Mouse (Mus musculus) MEL (cell line): ENCODE data around the gene Scamp4. TPM values are rescaled to one million over a fixed set of nuclear protein-coding genes. Genes with fewer than 3 reads are reported as not detected.

Source experiments
- DNase-seq: peaks from one replicate; pipeline ENCODE4 v3.0.0; 2011; ENCODE audit warnings: low read depth, low spot score
- H3K27ac ChIP-seq: 2 replicates; pipeline ENCODE4 v1.5.1; 2012; ENCODE audit warnings: low read depth, mild to moderate bottlenecking, control low read depth, low read length, moderate library complexity; ENCODE audit not compliant: control insufficient read depth
- H3K27me3 ChIP-seq, 2 experiments: fragments of 150-350 bp in 1 of 2; sonication (generic) in 1 of 2; 2 replicates each; pipeline ENCODE4 v1.6.1; 2012; ENCODE audit warnings: low read length in 2 of 2, mild to moderate bottlenecking in 2 of 2, improper control_type of control experiment in 1 of 2, moderate library complexity in 1 of 2; ENCODE audit not compliant: insufficient read depth in 2 of 2, control insufficient read depth in 1 of 2
- H3K36me3 ChIP-seq, 2 experiments: 2 replicates each; pipeline ENCODE4 v1.6.1; 2012 to 2014; ENCODE audit warnings: low read length in 2 of 2, improper control_type of control experiment in 1 of 2, inconsistent platforms in 1 of 2, mild to moderate bottlenecking in 1 of 2; ENCODE audit not compliant: insufficient read depth in 2 of 2, control insufficient read depth in 1 of 2
- H3K4me1 ChIP-seq, 2 experiments: fragments of 150-350 bp in 1 of 2; sonication (generic) in 1 of 2; 2 replicates each; pipeline ENCODE4 v1.6.1; 2012; ENCODE audit warnings: low read length in 2 of 2, improper control_type of control experiment in 1 of 2, mild to moderate bottlenecking in 1 of 2; ENCODE audit not compliant: insufficient read depth in 2 of 2, control insufficient read depth in 1 of 2
- H3K4me3 ChIP-seq, 2 experiments: fragments of 150-350 bp in 1 of 2; sonication (generic) in 1 of 2; 2 replicates each; pipeline ENCODE4 v1.5.1; 2012; ENCODE audit warnings: low read depth in 2 of 2, low read length in 2 of 2, mild to moderate bottlenecking in 2 of 2, moderate library complexity in 2 of 2, control low read depth in 1 of 2, improper control_type of control experiment in 1 of 2; ENCODE audit not compliant: control insufficient read depth in 1 of 2, insufficient read depth in 1 of 2
- H3K79me2 ChIP-seq: 2 replicates; pipeline ENCODE4 v1.6.1; 2012; ENCODE audit warnings: mild to moderate bottlenecking, low read length, moderate library complexity; ENCODE audit not compliant: control insufficient read depth, poor library complexity, insufficient read depth
- H3K9ac ChIP-seq: 2 replicates; pipeline ENCODE4 v1.6.1; 2012; ENCODE audit warnings: low read depth, mild to moderate bottlenecking, control low read depth, low read length, moderate library complexity; ENCODE audit not compliant: control insufficient read depth, poor library complexity, severe bottlenecking
- H3K9me3 ChIP-seq: fragments of 150-350 bp; sonication (generic); replicated peaks from 2 replicates; pipeline ENCODE4 v1.6.1; 2012; ENCODE audit warnings: mild to moderate bottlenecking, low read length, improper control_type of control experiment, moderate library complexity; ENCODE audit not compliant: insufficient read depth
- BHLHE40 ChIP-seq: IDR thresholded peaks from 2 replicates; pipeline ENCODE4 v1.6.1; 2012; ENCODE audit warnings: low read depth, mild to moderate bottlenecking, inconsistent platforms, low read length, improper control_type of control experiment, borderline replicate concordance
- CHD1 ChIP-seq: IDR thresholded peaks from 2 replicates; pipeline ENCODE4 v1.6.1; 2012; ENCODE audit warnings: low read depth, mild to moderate bottlenecking, inconsistent platforms, low read length, improper control_type of control experiment
- CTCF ChIP-seq, 3 experiments: IDR thresholded peaks in 2 of 3; conservative IDR thresholded peaks in 1 of 3; 2 replicates each; pipeline ENCODE4 v1.5.1; 2011 to 2012; ENCODE audit warnings: low read length in 3 of 3, low read depth in 2 of 3, mild to moderate bottlenecking in 2 of 3, improper control_type of control experiment in 1 of 3, inconsistent platforms in 1 of 3, mixed read lengths in 1 of 3, moderate library complexity in 1 of 3; ENCODE audit not compliant: control insufficient read depth in 1 of 3, insufficient read depth in 1 of 3, poor library complexity in 1 of 3, severe bottlenecking in 1 of 3
- ELF1 ChIP-seq: IDR thresholded peaks from 2 replicates; pipeline ENCODE4 v1.6.1; 2014; ENCODE audit warnings: low read depth, mild to moderate bottlenecking, inconsistent platforms, low read length, improper control_type of control experiment, moderate library complexity
- EP300 ChIP-seq, 2 experiments: IDR thresholded peaks; 2 replicates each; pipeline ENCODE4 v1.6.1; 2011; ENCODE audit warnings: improper control_type of control experiment in 2 of 2, low read length in 2 of 2, low read depth in 1 of 2, mild to moderate bottlenecking in 1 of 2
- ETS1 ChIP-seq: IDR thresholded peaks from 2 replicates; pipeline ENCODE4 v1.6.1; 2012; ENCODE audit warnings: low read depth, mild to moderate bottlenecking, inconsistent platforms, low read length, improper control_type of control experiment, moderate library complexity
- GABPA ChIP-seq: IDR thresholded peaks from 2 replicates; pipeline ENCODE4 v1.6.1; 2012; ENCODE audit warnings: low read depth, mild to moderate bottlenecking, inconsistent platforms, low read length, improper control_type of control experiment, moderate library complexity
- GATA1 ChIP-seq: IDR thresholded peaks from 2 replicates; pipeline ENCODE4 v1.6.1; 2011; ENCODE audit warnings: low read depth, low read length, improper control_type of control experiment
- HCFC1 ChIP-seq: IDR thresholded peaks from 2 replicates; pipeline ENCODE4 v1.6.1; 2012; ENCODE audit warnings: low read depth, mild to moderate bottlenecking, inconsistent platforms, low read length, improper control_type of control experiment, moderate library complexity
- JUND ChIP-seq: IDR thresholded peaks from 2 replicates; pipeline ENCODE4 v1.6.1; 2011; ENCODE audit warnings: low read depth, mild to moderate bottlenecking, improper control_type of control experiment, low read length
- MAX ChIP-seq: IDR thresholded peaks from 2 replicates; pipeline ENCODE4 v1.6.1; 2011; ENCODE audit warnings: low read length, improper control_type of control experiment
- MAZ ChIP-seq: IDR thresholded peaks from 2 replicates; pipeline ENCODE4 v1.6.1; 2012; ENCODE audit warnings: low read depth, mild to moderate bottlenecking, inconsistent platforms, low read length, improper control_type of control experiment
- MXI1 ChIP-seq: IDR thresholded peaks from 2 replicates; pipeline ENCODE4 v1.6.1; 2011; ENCODE audit warnings: mild to moderate bottlenecking, low read depth, low read length, improper control_type of control experiment
- MYB ChIP-seq: IDR thresholded peaks from 2 replicates; pipeline ENCODE4 v1.6.1; 2011; ENCODE audit warnings: mild to moderate bottlenecking, low read depth, low read length, improper control_type of control experiment
- NELFE ChIP-seq: IDR thresholded peaks from 2 replicates; pipeline ENCODE4 v1.6.1; 2011; ENCODE audit warnings: low read depth, low read length, improper control_type of control experiment
- NRF1 ChIP-seq: IDR thresholded peaks from 2 replicates; pipeline ENCODE4 v1.6.1; 2014; ENCODE audit warnings: low read depth, mild to moderate bottlenecking, inconsistent platforms, low read length, improper control_type of control experiment, moderate library complexity; ENCODE audit not compliant: poor library complexity, insufficient read depth, severe bottlenecking
- POLR2A ChIP-seq, 2 experiments: IDR thresholded peaks; 2 replicates each; pipeline ENCODE4 v1.6.1; 2011 to 2012; ENCODE audit warnings: low read length in 2 of 2, mild to moderate bottlenecking in 2 of 2, control low read depth in 1 of 2, improper control_type of control experiment in 1 of 2, low read depth in 1 of 2, moderate library complexity in 1 of 2; ENCODE audit not compliant: control insufficient read depth in 1 of 2, insufficient read depth in 1 of 2, poor library complexity in 1 of 2
- POLR2AphosphoS5 ChIP-seq: IDR thresholded peaks from 2 replicates; pipeline ENCODE4 v1.6.1; 2012; ENCODE audit warnings: low read depth, borderline replicate concordance, mild to moderate bottlenecking, inconsistent platforms, low read length, moderate library complexity, mixed read lengths
- RAD21 ChIP-seq: IDR thresholded peaks from 2 replicates; pipeline ENCODE4 v1.6.1; 2011; ENCODE audit warnings: mild to moderate bottlenecking, low read depth, low read length, improper control_type of control experiment
- RCOR1 ChIP-seq: IDR thresholded peaks from 2 replicates; pipeline ENCODE4 v1.6.1; 2012; ENCODE audit warnings: low read depth, mild to moderate bottlenecking, inconsistent platforms, low read length, improper control_type of control experiment
- SIN3A ChIP-seq: IDR thresholded peaks from 2 replicates; pipeline ENCODE4 v1.6.1; 2012; ENCODE audit warnings: low read length, improper control_type of control experiment, inconsistent platforms
- TAL1 ChIP-seq: IDR thresholded peaks from 2 replicates; pipeline ENCODE4 v1.6.1; 2012; ENCODE audit warnings: mild to moderate bottlenecking, inconsistent platforms, low read length, moderate library complexity, mixed read lengths
- TBP ChIP-seq: IDR thresholded peaks from 2 replicates; pipeline ENCODE4 v1.8.0; 2011; ENCODE audit warnings: low read depth, low read length, improper control_type of control experiment
- TCF12 ChIP-seq: IDR thresholded peaks from 2 replicates; pipeline ENCODE4 v1.6.1; 2014; ENCODE audit warnings: low read depth, mild to moderate bottlenecking, inconsistent platforms, low read length, improper control_type of control experiment, moderate library complexity
- USF1 ChIP-seq: IDR thresholded peaks from 2 replicates; pipeline ENCODE4 v1.6.1; 2014; ENCODE audit warnings: low read depth, mild to moderate bottlenecking, inconsistent platforms, low read length, improper control_type of control experiment, moderate library complexity
- ZMIZ1 ChIP-seq: IDR thresholded peaks from 2 replicates; pipeline ENCODE4 v1.6.1; 2012; ENCODE audit warnings: low read depth, mild to moderate bottlenecking, inconsistent platforms, low read length, improper control_type of control experiment, moderate library complexity
- polyA plus RNA-seq, 2 experiments: library from polyadenylated mRNA; stranded (reverse) in 1 of 2; unstranded in 1 of 2; fragments of >175 nt in 1 of 2; fragments of >200 nt in 1 of 2; gene quantifications; 2 replicates each; pipeline versions ENCODE4 v1.2.1 to v1.2.4; 2012; ENCODE audit warnings: low replicate concordance in 2 of 2, low read depth in 1 of 2; ENCODE audit not compliant: insufficient read length in 2 of 2, insufficient read depth in 1 of 2, missing spikeins in 1 of 2
- total RNA-seq: library from RNA; depleted of rRNA; stranded (reverse); fragments of 300-350 nt; gene quantifications from 2 replicates; pipeline ENCODE4 v1.2.3, GENCODE M21; 2012

The Scamp4 gene
- total and polyA plus RNA-seq, 3 experiments = 34.2 to 140 TPM; not detected in 1

DNA sequence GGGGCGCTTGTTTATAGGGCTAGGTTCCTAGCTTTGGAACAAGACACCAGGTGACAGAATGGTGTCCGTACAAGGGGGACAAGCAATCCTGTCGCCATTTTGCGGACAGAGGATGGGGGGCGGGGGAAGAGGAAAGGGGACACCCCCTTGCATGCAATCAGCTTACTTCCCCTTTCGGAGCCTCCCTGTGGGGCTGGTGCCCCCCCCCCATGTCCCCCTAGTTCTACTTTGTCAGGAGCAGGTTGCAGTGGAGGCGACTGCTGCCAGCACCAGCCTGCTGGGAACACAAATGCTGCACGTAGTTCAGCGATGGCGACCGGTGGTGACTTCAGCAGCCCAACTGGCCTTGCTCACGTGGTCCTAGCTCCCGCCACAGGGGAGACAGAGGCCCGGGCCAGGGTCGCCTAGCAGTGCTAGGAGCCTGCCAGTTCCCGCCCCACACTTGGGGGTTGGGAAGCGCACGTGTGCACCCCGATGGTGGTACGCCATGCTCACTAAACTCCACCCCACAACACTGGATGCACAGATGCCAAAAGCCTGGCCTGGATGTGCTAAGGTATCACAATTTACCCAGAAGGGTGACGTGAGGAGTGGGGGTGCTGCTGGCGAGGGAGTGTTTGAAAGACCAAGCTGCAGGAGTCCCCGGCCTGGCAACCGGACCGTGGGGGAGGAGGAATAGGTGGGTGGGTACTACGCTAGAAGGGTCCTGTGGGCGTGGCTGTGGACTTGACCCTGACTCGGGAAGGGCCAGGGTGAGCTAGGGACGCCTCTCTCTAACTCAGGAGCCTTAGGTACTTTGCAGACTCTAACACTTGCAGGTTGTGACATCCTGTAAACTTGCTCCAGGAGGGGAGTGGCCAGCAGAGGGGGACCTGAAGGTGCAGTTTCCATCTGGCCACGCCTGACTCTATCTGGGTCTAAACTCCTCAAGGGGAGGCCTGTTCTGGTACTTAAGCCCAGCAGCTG lies 31.5 kb upstream of the Scamp4 start:
- H3K4me1 ChIP-seq = peaks cover 12 to 59% of the 10 kb centered on the region in 2 experiments; a peak in 3 of 4 replicates
- peak; percentile 62 for DNase-seq
- no peak for TF ChIP-seq ZMIZ1
- peak in 1 of 2 experiments; percentile 40; a peak in 1 of 4 replicates for TF ChIP-seq EP300 (IDR thresholded peaks at IDR 0.05; ENCODE audit: low read depth in 1 of 2, low read length in 2 of 2)
- peak; percentile 37 for TF ChIP-seq MXI1
- TF ChIP-seq ETS1 = peak; percentile 7; the same call in 1 of the 2 replicates
- TF ChIP-seq RAD21 = no peak
- no peak for TF ChIP-seq TAL1
- no peak for TF ChIP-seq CHD1
- TF ChIP-seq BHLHE40 = peak; percentile 37; the same call in 1 of the 2 replicates
- peak; percentile 40 for TF ChIP-seq SIN3A
- TF ChIP-seq MAX = peak; percentile 58
- 0 out of 4 replicates have a peak, but pooled peaks of 1 of the 2 experiments have one; percentile 23 for TF ChIP-seq POLR2A (IDR thresholded peaks at IDR 0.05; ENCODE audit: control insufficient read depth in 1 of 2, insufficient read depth in 1 of 2, low read depth in 1 of 2, low read length in 2 of 2, poor library complexity in 1 of 2)
- no peak for TF ChIP-seq MAZ
- TF ChIP-seq ELF1 = no peak
- 0 out of 2 replicates have a peak, but pooled peaks have one; percentile 30 for TF ChIP-seq HCFC1
- TF ChIP-seq NELFE = no peak
- TF ChIP-seq, all 39 proteins: peak for 8
- Histone ChIP-seq H3K4me3 (peak overlapping the region; percentile 13 to 30), H3K79me2 (peaks cover 73% of the 10 kb centered on the region), H3K9me3 (no peaks in the 10 kb centered on the region), H3K27ac (peak overlapping the region; percentile 68), H3K9ac (peak overlapping the region; percentile 49), H3K27me3 (no peaks in the 10 kb centered on the region), H3K36me3 (peaks cover 0 to 41% of the 10 kb centered on the region in 2 experiments; a peak in 2 of 4 replicates)

DNA sequence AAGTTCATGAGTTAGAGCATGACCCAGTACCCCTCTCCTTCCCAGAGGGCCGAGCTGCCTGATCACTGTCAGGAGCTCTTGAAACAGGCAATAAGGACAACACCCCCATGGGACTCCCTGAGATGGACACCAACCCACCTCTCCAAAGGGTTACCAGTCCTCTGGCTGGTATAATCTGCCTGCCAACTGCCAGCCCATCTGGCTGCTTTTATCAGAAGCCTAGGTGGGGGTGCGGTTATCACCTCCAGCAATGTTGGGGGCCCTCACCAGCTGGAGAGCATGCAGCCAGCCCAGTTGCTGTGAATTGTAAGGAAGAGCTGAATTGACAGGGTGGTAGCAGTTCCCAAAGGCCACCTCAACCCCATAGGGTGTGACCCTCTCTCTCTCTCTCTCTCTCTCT lies 30.2 kb upstream of the Scamp4 start:
- Histone ChIP-seq H3K27ac (peak overlapping the region; percentile 68), H3K27me3 (no peaks in the 10 kb centered on the region), H3K4me3 (no peak overlapping the region), H3K9me3 (no peaks in the 10 kb centered on the region), H3K4me1 (peaks cover 12 to 59% of the 10 kb centered on the region in 2 experiments; a peak in 3 of 4 replicates), H3K36me3 (peaks cover 0 to 41% of the 10 kb centered on the region in 2 experiments; a peak in 2 of 4 replicates), H3K79me2 (peaks cover 81% of the 10 kb centered on the region), H3K9ac (peak overlapping the region; percentile 33; the same call in 1 of the 2 replicates)
- DNase-seq = peak; percentile 65
- no peak for TF ChIP-seq MYB
- TF ChIP-seq JUND = no peak
- TF ChIP-seq MXI1 = peak; percentile 83
- TF ChIP-seq GABPA = no peak
- no peak for TF ChIP-seq POLR2AphosphoS5
- no peak for TF ChIP-seq USF1
- TF ChIP-seq CHD1 = no peak
- TF ChIP-seq TCF12 = peak; percentile 93
- TF ChIP-seq RCOR1 = peak; percentile 23; the same call in 1 of the 2 replicates
- TF ChIP-seq ETS1 = peak; percentile 95
- no peak for TF ChIP-seq MAX
- TF ChIP-seq RAD21 = no peak
- TF ChIP-seq GATA1 = peak; percentile 71
- peak; percentile 89 for TF ChIP-seq SIN3A
- TF ChIP-seq EP300 (IDR thresholded peaks at IDR 0.05; ENCODE audit: low read depth in 1 of 2, low read length in 2 of 2) = peak; percentile 68 to 91
- peak; percentile 54 for TF ChIP-seq TAL1
- no peak for TF ChIP-seq TBP
- no peak for TF ChIP-seq NRF1
- no peak for TF ChIP-seq ZMIZ1
- no peak for TF ChIP-seq CTCF (IDR thresholded peaks at IDR 0.05 in 2 of 3, conservative IDR thresholded peaks at IDR 0.05 in 1 of 3; ENCODE audit: control insufficient read depth in 1 of 3, insufficient read depth in 1 of 3, low read depth in 2 of 3, low read length in 3 of 3, poor library complexity in 1 of 3, severe bottlenecking in 1 of 3)
